Mouse (Mus musculus) hematopoietic stem cell, adult 5-6 weeks (primary cell): ENCODE data around the gene Prkab1. TPM values are rescaled to one million over a fixed set of nuclear protein-coding genes. Genes with fewer than 3 reads are reported as not detected.

Source experiments
- ATAC-seq, 2 experiments: fragments of 125-278 bp in 1 of 2; replicated peaks in 1 of 2; 2 replicates each; pipeline ENCODE4 v1.8.0; 2016 to 2017; ENCODE audit warnings: inconsistent platforms in 2 of 2, mild to moderate bottlenecking in 2 of 2, moderate number of reproducible peaks in 2 of 2, low read depth in 1 of 2, moderate TSS enrichment in 1 of 2; ENCODE audit not compliant: low FRiP score in 2 of 2, poor library complexity in 2 of 2, severe bottlenecking in 2 of 2, insufficient read depth in 1 of 2, low TSS enrichment in 1 of 2
- total RNA-seq: library from RNA; stranded (forward); fragments of 172-1452, 232-1000 nt; gene quantifications from 2 replicates; pipeline ENCODE4 v1.2.3, GENCODE M21; 2017

Gene Prkab1
- total RNA-seq, 1 experiment from 2014 or later = 49.0 TPM

DNA sequence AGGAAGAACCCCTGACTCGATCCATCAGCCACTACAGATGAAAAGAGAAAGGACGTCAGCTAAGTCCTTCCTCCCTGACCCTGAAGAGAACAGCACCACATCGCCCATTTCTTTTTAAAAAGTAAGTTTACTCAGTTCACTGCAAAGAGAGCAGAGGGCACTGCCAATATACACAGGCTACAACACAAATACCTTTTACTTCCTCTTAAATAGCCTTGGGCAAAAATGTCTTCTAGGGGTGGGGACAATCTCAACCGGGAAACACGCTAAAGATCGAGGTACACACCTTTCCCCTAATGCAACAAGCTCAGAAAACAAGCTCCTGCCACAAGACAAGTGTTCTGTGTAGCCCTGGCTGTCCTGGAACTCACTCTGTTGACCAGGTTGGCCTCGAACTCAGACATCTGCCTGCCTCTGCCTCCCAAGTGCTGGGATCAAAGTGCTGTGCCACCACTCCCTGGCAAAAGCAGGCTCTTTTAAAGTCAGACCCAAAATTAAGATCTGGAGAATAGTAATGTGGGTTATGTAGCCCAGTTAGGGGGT lies 1.6 kb downstream of the Prkab1 start:
- no peak for ATAC-seq

DNA sequence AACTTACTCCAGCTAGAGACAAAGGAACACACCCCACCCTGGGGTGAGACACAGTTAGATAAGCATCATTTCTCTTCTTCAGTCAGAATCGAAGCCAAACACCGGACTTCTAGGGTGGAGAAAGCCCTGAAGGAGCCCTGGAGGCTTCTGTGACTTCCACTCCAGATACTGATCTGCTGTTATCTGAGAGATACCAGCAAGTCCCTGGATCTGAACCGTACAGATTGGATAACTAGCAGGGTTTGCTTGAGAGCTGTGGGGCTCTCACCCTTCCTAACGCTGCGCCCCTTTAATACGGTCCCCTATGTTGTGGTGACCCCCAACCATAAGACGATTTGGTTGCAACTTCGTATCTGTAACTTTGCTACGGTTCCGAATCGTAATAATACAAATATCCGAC lies 2.2 kb downstream of the Prkab1 start:
- ATAC-seq = no peak

GRCm38 (mm10) chr5:116021552-116021951 lies 2.8 kb downstream of the Prkab1 start:
- ATAC-seq = no peak; a peak in 1 of 4 replicates

DNA sequence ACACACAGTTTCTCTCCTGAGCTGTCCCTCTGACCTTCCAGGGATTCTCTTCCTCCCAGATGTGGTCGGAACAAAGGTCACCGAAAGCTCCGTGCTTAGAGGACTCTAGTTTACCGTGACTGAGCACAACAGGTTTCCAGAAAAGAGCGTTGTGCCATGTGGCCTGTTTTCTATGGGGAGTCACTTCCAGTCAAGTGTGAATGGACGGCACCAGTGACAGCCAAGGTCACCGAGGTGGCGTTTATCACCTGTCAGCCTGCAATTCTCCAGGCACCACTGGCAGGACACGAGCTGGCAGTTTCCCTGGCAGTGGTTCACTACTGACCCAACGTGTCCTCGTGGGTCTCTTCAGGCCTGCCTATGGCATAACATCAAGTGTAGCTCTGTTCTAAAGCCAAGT lies 4.9 kb downstream of the Prkab1 start:
- ATAC-seq = no peak

- ATAC-seq = no peak
Observed at GRCm38 (mm10) chr5:116018784-116019183, 5.5 kb downstream of the Prkab1 start.

- no peak for ATAC-seq
Observed at GRCm38 (mm10) chr5:116018196-116018595, 6.1 kb downstream of the Prkab1 start.

- no peak for ATAC-seq
Observed at GRCm38 (mm10) chr5:116017391-116017790, 6.9 kb downstream of the Prkab1 start.

GRCm38 (mm10) chr5:116016542-116016941 lies 7.8 kb downstream of the Prkab1 start:
- no peak for ATAC-seq

GRCm38 (mm10) chr5:116014237-116014636 lies 10.1 kb downstream of the Prkab1 start:
- no peak for ATAC-seq

DNA sequence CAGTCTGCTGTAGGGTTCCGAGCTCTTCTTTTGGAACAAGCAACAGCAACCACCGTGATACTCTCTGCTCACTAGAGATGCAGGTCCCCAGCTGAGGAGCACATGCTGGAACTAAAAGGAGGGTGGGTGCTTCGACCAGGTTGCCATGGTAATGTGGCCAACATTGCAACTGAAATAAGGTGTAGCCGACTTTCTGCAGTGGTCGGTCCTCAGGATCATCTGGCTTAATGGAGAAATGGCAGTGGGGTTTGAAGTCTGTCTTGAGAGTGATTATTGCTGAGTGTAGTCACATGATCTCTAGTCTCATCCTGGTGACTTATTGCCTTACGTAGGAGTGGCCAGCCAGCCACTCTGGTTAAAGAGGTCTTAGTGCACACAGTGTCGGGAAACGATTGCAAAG lies 10.5 kb downstream of the Prkab1 start:
- ATAC-seq = no peak

GRCm38 (mm10) chr5:116012503-116012902 lies 11.8 kb downstream of the Prkab1 start:
- ATAC-seq = no peak

- ATAC-seq = 0 out of 4 replicates have a peak, but pooled peaks of 1 of the 2 experiments have one; percentile 9
Observed at GRCm38 (mm10) chr5:116011700-116012099, 12.6 kb downstream of the Prkab1 start.

DNA sequence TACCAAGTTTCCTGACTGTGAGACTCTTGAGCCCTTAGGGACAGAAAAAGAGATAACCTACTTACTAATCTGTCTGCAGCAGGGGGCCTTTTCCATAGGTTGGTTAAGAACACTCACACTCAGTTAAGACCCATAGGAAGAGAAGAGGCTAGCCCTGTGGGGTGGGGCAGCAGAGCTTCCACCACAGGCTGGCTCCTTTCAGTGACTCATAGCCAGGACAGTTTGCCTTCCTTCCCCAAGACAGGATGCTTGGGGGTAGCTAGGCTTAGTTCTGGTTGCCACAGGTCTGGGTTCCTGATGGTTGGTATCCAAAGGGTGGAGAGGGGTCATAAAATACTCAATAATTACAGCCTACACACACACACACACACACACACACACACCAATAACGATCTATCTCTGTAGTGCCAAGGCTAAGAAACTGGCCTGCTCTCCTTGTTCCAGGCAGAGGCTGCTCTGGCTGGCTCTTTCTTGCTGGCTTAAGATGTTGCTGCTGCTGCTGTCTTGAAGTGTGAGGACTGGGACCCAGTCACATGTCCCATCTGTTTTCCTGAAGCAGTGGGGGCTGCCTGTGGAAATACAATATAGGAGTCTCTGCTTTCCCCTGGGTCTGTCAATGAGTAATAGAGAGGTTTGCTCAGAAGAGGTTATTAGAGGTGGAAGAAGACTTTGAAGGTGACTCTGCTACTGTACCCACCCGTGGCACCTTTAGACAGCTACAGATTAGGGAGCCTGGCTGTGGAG lies 14.3 kb downstream of the Prkab1 start:
- no peak for ATAC-seq

GRCm38 (mm10) chr5:116009091-116009851 lies 15.0 kb downstream of the Prkab1 start:
- no peak for ATAC-seq

- ATAC-seq = no peak
Observed at GRCm38 (mm10) chr5:116007723-116008122, 16.6 kb downstream of the Prkab1 start.

DNA sequence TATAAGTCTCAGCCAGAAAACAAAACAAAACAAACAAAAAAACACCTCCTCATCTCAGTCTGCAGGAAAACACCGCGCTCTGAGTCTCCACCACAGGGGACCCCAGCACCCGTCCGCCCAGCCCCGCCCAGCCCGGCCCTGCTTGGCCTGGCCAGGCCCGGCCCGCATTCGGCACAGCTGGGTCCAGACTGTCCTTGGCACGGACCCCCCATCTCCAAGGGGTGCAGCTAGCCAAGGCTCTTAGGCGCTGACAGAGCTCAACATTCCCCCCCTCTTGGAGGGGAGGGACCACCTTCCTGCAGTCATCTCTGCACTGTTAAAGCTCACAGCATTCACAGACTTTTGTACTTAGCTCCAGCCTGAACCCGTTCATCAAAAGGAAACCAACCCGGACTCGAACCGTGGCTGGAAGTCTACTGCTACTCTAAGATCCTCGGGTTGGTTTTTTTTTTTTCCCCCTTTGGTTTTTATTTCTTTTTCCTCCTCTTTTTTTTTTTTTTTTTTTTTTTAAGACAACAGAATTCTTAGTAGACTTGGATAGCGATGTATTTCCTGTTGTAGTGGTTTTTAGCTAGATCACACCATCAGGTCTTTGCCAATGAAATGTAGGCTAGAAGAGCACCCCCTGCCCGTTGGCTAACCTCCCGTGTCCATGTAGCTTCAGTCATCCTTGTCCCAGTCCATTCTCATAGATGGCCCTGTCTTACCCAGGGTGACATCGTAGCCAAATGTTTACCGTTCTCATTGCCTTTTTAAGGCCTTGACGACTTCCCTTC lies 17.8 kb downstream of the Prkab1 start:
- ATAC-seq = no peak

GRCm38 (mm10) chr5:116004271-116004670 lies 20.0 kb downstream of the Prkab1 start:
- no peak for ATAC-seq

- no peak for ATAC-seq
Observed at GRCm38 (mm10) chr5:116003825-116004224, 20.5 kb downstream of the Prkab1 start.
